Mouse (Mus musculus): ENCODE data around the gene Trio. TPM values are rescaled to one million over a fixed set of nuclear protein-coding genes. Genes with fewer than 3 reads are reported as not detected.

Trio gene
- polyA plus RNA-seq, 1 experiment, result 56.3 TPM

DNA sequence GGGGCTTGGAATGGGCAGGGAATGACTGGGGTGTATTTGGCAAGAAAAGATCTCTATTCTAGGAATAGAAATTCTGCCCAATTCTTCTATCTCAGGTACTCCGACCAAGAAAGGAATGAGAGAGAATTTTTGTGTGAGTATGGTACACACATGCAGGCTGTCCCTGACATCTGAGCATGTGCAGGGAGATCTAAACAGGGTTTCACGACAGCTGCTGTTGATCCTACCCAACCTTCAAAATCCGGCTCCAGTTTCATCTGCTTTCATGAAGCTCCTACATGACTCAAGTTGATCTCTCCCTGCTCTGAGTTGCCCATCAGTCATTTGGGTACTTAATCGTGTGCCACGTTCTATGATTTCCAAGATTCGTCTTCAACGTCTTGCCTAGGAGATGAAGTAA lies 3.7 kb upstream of the Trio start:
- Histone ChIP-seq H3K4me3 (no peak overlapping the region), H3K4me2 (ENCODE audit: low read depth) (peak overlapping the region; percentile 13), H3K27me3 (ENCODE audit: control insufficient read depth, insufficient read depth, insufficient read length) (no peaks in the 10 kb centered on the region), H3ac (ENCODE audit: control insufficient read depth, insufficient read length) (no peak overlapping the region), H3K36me3 (ENCODE audit: control insufficient read depth, insufficient read depth) (no peaks in the 10 kb centered on the region), H3K79me2 (ENCODE audit: control insufficient read depth, insufficient read depth) (peaks cover 7% of the 10 kb centered on the region)
- TF ChIP-seq MAX (IDR thresholded peaks at IDR 0.05; ENCODE audit: low read depth), result no peak
- TF ChIP-seq USF1 (IDR thresholded peaks at IDR 0.05; ENCODE audit: low read depth), result no peak
- TF ChIP-seq TCF12 (IDR thresholded peaks at IDR 0.05; ENCODE audit: insufficient read depth, poor library complexity, severe bottlenecking), result peak; percentile 90
- no peak for TF ChIP-seq E2F4 (IDR thresholded peaks at IDR 0.05; ENCODE audit: insufficient read depth)
- TF ChIP-seq CEBPB (IDR thresholded peaks at IDR 0.05; ENCODE audit: insufficient read depth, poor library complexity, severe bottlenecking), result no peak
- no peak for TF ChIP-seq POLR2AphosphoS2 (IDR thresholded peaks at IDR 0.05; ENCODE audit: insufficient read length, low read depth)
- TF ChIP-seq SRF (IDR thresholded peaks at IDR 0.05; ENCODE audit: control insufficient read depth, insufficient read length, low read depth), result peak; percentile 44
- peak; percentile 56 to 87 (median 72) for TF ChIP-seq MYOD1 (IDR thresholded peaks at IDR 0.05; ENCODE audit: control insufficient read depth in 1 of 3, insufficient read length in 2 of 3, low read depth in 2 of 3)
- TF ChIP-seq MYOG (IDR thresholded peaks at IDR 0.05; ENCODE audit: control insufficient read depth in 1 of 3, insufficient read depth in 1 of 3, insufficient read length in 2 of 3, low read depth in 2 of 3), result peak in 2 of 3 experiments; percentile 86
- TF ChIP-seq TCF3 (IDR thresholded peaks at IDR 0.05; ENCODE audit: insufficient read length, low read depth), result peak; percentile 25

DNA sequence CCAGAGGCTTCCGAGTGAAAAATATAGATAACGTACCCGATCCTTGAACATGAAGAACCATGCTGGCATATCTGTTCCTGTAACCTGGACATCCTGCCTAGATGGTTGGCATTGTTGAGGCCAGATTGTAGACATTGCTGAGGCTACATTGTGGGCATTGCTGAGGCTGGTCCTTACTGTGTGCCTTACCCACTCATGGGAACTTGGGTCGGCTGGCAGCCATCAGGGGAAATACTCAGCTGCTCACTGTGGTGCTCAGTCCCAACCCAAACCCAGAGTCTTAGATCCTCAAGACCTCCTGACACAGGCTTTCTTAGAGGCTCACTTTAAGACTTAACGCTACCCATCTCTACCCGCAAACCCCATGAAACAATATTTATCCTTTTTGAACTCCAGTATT lies 2.9 kb upstream of the Trio start:
- peak overlapping the region; percentile 4 for H3K4me3 ChIP-seq
- peaks cover 14% of the 10 kb centered on the region for H3K79me2 ChIP-seq (ENCODE audit: control insufficient read depth, insufficient read depth)
- H3K36me3 ChIP-seq (ENCODE audit: control insufficient read depth, insufficient read depth), result no peaks in the 10 kb centered on the region
- H3ac ChIP-seq (ENCODE audit: control insufficient read depth, insufficient read length), result no peak overlapping the region
- no peak for TF ChIP-seq MAX (IDR thresholded peaks at IDR 0.05; ENCODE audit: low read depth)
- peak; percentile 90 for TF ChIP-seq TCF12 (IDR thresholded peaks at IDR 0.05; ENCODE audit: insufficient read depth, poor library complexity, severe bottlenecking)
- peak in 2 of 3 experiments; percentile 87 to 96 for TF ChIP-seq MYOD1 (IDR thresholded peaks at IDR 0.05; ENCODE audit: control insufficient read depth in 1 of 3, insufficient read length in 2 of 3, low read depth in 2 of 3)
- peak; percentile 86 for TF ChIP-seq TCF3 (IDR thresholded peaks at IDR 0.05; ENCODE audit: insufficient read length, low read depth)
- TF ChIP-seq USF1 (IDR thresholded peaks at IDR 0.05; ENCODE audit: low read depth), result no peak
- TF ChIP-seq SRF (IDR thresholded peaks at IDR 0.05; ENCODE audit: control insufficient read depth, insufficient read length, low read depth), result no peak
- no peak for TF ChIP-seq E2F4 (IDR thresholded peaks at IDR 0.05; ENCODE audit: insufficient read depth)
- no peak for TF ChIP-seq REST (IDR thresholded peaks at IDR 0.05; ENCODE audit: insufficient read depth, insufficient read length)
- no peak for TF ChIP-seq POLR2A (IDR thresholded peaks at IDR 0.05; ENCODE audit: insufficient read length, low read depth)
- TF ChIP-seq CEBPB (IDR thresholded peaks at IDR 0.05; ENCODE audit: insufficient read depth, poor library complexity, severe bottlenecking), result no peak
- TF ChIP-seq MYOG (IDR thresholded peaks at IDR 0.05; ENCODE audit: control insufficient read depth in 1 of 3, insufficient read depth in 1 of 3, insufficient read length in 2 of 3, low read depth in 2 of 3), result peak; percentile 87 to 99 (median 88)
- TF ChIP-seq POLR2AphosphoS2 (IDR thresholded peaks at IDR 0.05; ENCODE audit: insufficient read length, low read depth), result no peak
- H3K27me3 ChIP-seq (ENCODE audit: control insufficient read depth, insufficient read depth, insufficient read length), result no peaks in the 10 kb centered on the region
- peak overlapping the region; percentile 13 for H3K4me2 ChIP-seq (ENCODE audit: low read depth)

DNA sequence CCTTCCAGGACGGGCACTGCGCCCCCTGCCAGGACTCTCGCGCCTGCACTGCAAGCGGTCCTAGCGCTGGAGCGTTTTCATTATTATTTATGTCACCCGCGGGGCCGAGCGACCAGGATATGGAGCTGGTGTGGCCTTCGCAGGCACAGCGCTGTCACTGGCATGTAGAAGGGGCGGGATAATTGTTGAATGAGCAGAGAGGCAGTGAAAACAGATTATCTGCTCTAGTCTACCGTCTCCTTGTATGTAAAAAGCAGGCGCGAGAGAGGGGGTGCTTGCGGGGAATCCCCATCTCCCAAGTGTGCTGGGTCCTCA lies 476 bp upstream of the Trio start:
- H3K36me3 ChIP-seq (ENCODE audit: control insufficient read depth, insufficient read depth), result no peaks in the 10 kb centered on the region
- H3K27me3 ChIP-seq (ENCODE audit: control insufficient read depth, insufficient read depth, insufficient read length), result no peaks in the 10 kb centered on the region
- H3K79me2 ChIP-seq (ENCODE audit: control insufficient read depth, insufficient read depth), result peaks cover 38% of the 10 kb centered on the region
- TF ChIP-seq REST (IDR thresholded peaks at IDR 0.05; ENCODE audit: insufficient read depth, insufficient read length) (no peak), TCF3 (IDR thresholded peaks at IDR 0.05; ENCODE audit: insufficient read length, low read depth) (peak; percentile 24), TCF12 (IDR thresholded peaks at IDR 0.05; ENCODE audit: insufficient read depth, poor library complexity, severe bottlenecking) (no peak), SRF (IDR thresholded peaks at IDR 0.05; ENCODE audit: control insufficient read depth, insufficient read length, low read depth) (peak; percentile 77), E2F4 (IDR thresholded peaks at IDR 0.05; ENCODE audit: insufficient read depth) (no peak), USF1 (IDR thresholded peaks at IDR 0.05; ENCODE audit: low read depth) (no peak), MYOG (IDR thresholded peaks at IDR 0.05; ENCODE audit: control insufficient read depth in 1 of 3, insufficient read depth in 1 of 3, insufficient read length in 2 of 3, low read depth in 2 of 3) (peak in 2 of 3 experiments; percentile 69 to 89), POLR2A (IDR thresholded peaks at IDR 0.05; ENCODE audit: insufficient read length, low read depth) (peak; percentile 50), MAX (IDR thresholded peaks at IDR 0.05; ENCODE audit: low read depth) (no peak), MYOD1 (IDR thresholded peaks at IDR 0.05; ENCODE audit: control insufficient read depth in 1 of 3, insufficient read length in 2 of 3, low read depth in 2 of 3) (peak in 2 of 3 experiments; percentile 64 to 76), POLR2AphosphoS2 (IDR thresholded peaks at IDR 0.05; ENCODE audit: insufficient read length, low read depth) (peak; percentile 56), CEBPB (IDR thresholded peaks at IDR 0.05; ENCODE audit: insufficient read depth, poor library complexity, severe bottlenecking) (no peak)
- H3ac ChIP-seq (ENCODE audit: control insufficient read depth, insufficient read length), result peak overlapping the region; percentile 99
- peak overlapping the region; percentile 93 for H3K4me2 ChIP-seq (ENCODE audit: low read depth)
- peak overlapping the region; percentile 62 for H3K4me3 ChIP-seq

DNA sequence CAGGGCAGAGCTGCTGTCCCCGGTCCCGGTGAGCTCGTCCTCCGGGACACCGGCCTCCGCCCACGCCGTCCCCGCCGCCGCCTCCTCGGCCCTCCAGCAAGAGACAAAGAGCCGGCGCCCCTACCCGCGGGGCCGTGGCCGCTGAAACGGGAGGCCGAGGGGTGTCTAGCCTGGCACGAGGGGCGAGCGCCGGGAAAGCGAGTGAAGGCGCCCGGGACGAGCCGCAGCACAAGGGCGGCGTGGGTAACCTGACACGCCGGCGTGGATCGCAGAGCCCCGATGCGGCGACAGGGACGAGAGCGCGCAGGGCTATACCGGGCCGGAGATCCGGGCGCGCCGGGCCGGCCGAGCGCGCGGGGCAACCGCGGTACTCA lies 696 bp downstream of the Trio start:
- H3K79me2 ChIP-seq (ENCODE audit: control insufficient read depth, insufficient read depth), result peaks cover 50% of the 10 kb centered on the region
- peak overlapping the region; percentile 62 for H3K4me3 ChIP-seq
- H3K36me3 ChIP-seq (ENCODE audit: control insufficient read depth, insufficient read depth), result no peaks in the 10 kb centered on the region
- no peak for TF ChIP-seq MYOG (IDR thresholded peaks at IDR 0.05; ENCODE audit: control insufficient read depth in 1 of 3, insufficient read depth in 1 of 3, insufficient read length in 2 of 3, low read depth in 2 of 3)
- TF ChIP-seq SRF (IDR thresholded peaks at IDR 0.05; ENCODE audit: control insufficient read depth, insufficient read length, low read depth), result peak; percentile 1
- peak; percentile 50 for TF ChIP-seq POLR2A (IDR thresholded peaks at IDR 0.05; ENCODE audit: insufficient read length, low read depth)
- no peaks in the 10 kb centered on the region for H3K27me3 ChIP-seq (ENCODE audit: control insufficient read depth, insufficient read depth, insufficient read length)
- H3K4me2 ChIP-seq (ENCODE audit: low read depth), result peak overlapping the region; percentile 95
- peak overlapping the region; percentile 99 for H3ac ChIP-seq (ENCODE audit: control insufficient read depth, insufficient read length)

All from myocyte (in vitro differentiated cells).